Mouse (Mus musculus): ENCODE measurements around the gene Cpn2. TPM values are rescaled to one million over a fixed set of nuclear protein-coding genes. Genes with fewer than 3 reads are reported as not detected.
A peak's percentile ranks its signal among the peaks of the same experiment; 100 is the strongest.

Gene Cpn2
- polyA plus RNA-seq, 1 experiment = 0.54 TPM

DNA sequence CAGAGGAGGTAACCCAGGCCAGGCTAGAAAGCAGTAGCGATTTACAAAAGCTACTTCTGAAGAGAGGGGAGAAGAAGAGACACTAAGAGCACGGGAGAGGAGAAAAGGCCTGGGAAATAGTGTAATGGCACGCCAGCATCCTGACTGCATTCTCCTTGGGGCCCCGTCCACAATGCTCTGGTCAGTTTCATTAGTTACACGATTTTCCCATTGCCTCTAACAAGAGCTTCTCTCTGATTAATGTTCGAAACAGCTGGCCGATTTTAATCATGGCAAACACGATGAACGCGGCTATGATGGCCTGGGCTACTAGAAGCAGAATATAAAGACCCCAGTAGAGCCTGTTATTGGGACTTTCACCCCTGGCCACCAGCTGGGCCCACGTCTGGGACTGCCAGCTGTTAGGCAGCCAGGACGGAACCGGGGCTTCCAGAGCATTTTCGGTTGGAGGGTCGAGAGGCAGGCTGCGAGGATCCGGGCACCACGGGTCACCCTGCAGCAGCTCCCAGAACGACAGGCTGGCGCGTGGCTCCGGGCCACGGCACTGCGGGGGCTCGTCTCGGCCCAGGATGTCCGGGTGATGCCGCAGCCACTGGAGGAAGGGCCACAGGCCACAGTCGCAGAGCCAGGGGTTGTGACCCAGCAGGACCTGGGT lies 40.8 kb upstream of the Cpn2 start:
- Histone ChIP-seq H3K27ac (ENCODE audit: control insufficient read depth, insufficient read depth, low read length) (no peak overlapping the region), H3K4me1 (replicated peaks; ENCODE audit: control insufficient read depth, insufficient read depth, low read length) (peaks cover 15% of the 10 kb centered on the region), H3K27me3 (ENCODE audit: control insufficient read depth, insufficient read depth, low read length) (no peaks in the 10 kb centered on the region; the same call in 1 of the 2 replicates), H3K4me3 (ENCODE audit: control insufficient read depth, insufficient read depth, low read length) (peak overlapping the region; percentile 41), H3K36me3 (ENCODE audit: control insufficient read depth, insufficient read depth, low read length) (no peaks in the 10 kb centered on the region)
- 26% methylated on average over 29 of the region's 29 CpGs for WGBS
- DNase-seq = no peak
- TF ChIP-seq POLR2A (IDR thresholded peaks at IDR 0.05; ENCODE audit: control insufficient read depth, extremely low read depth, insufficient read depth, low read length, poor library complexity) (no peak), CTCF (IDR thresholded peaks at IDR 0.05; ENCODE audit: borderline replicate concordance, control insufficient read depth, extremely low read depth, insufficient read depth, low read length, poor library complexity) (no peak)

DNA sequence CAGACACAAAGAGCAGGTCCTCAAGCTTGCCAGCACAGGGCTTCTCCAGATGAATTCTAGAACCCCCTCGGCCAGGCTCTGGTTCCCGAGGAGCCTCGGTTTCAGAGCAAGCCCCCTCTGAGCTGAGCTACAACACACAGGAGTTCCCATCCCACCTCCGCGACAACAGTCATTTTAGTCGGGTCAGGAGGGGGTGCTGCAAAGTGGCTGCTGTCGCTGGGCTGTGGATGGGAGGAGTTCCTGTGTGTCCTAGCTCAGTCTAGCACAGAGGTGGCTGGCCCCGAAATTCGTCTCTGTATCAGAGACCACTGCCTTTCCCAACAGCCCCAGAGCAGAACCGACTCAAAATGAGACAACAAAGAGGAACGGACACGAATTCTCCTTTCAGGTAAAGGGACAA lies 40.0 kb upstream of the Cpn2 start:
- TF ChIP-seq CTCF (IDR thresholded peaks at IDR 0.05; ENCODE audit: borderline replicate concordance, control insufficient read depth, extremely low read depth, insufficient read depth, low read length, poor library complexity) = no peak
- no peak for TF ChIP-seq POLR2A (IDR thresholded peaks at IDR 0.05; ENCODE audit: control insufficient read depth, extremely low read depth, insufficient read depth, low read length, poor library complexity)
- DNase-seq = no peak
- Histone ChIP-seq H3K36me3 (ENCODE audit: control insufficient read depth, insufficient read depth, low read length) (no peaks in the 10 kb centered on the region), H3K4me1 (replicated peaks; ENCODE audit: control insufficient read depth, insufficient read depth, low read length) (peaks cover 15% of the 10 kb centered on the region), H3K27ac (ENCODE audit: control insufficient read depth, insufficient read depth, low read length) (no peak overlapping the region), H3K27me3 (ENCODE audit: control insufficient read depth, insufficient read depth, low read length) (no peaks in the 10 kb centered on the region; the same call in 1 of the 2 replicates), H3K4me3 (ENCODE audit: control insufficient read depth, insufficient read depth, low read length) (no peak overlapping the region)
- 71% methylated on average over 12 of the region's 12 CpGs for WGBS

DNA sequence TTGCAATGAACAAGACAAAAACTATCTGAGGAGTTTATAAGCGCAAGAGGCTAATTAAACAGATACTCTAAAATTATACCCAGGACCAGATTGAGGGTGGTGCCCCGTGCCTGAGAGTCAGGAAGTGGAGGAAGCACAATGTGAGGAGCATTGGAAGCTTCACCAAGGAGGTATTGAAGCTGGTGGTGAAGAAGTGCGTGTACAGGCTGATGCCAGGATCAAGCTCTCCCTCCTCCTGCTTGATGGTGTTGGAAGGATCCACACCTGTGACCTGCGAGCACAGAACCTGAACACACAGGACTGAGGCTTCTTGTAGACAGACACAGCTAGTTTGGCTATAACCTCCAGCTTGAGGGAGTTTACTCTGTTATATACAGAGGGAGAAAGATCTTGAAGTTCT lies 38.8 kb upstream of the Cpn2 start:
- Histone ChIP-seq H3K27ac (ENCODE audit: control insufficient read depth, insufficient read depth, low read length) (no peak overlapping the region), H3K4me3 (ENCODE audit: control insufficient read depth, insufficient read depth, low read length) (no peak overlapping the region), H3K4me1 (replicated peaks; ENCODE audit: control insufficient read depth, insufficient read depth, low read length) (peaks cover 15% of the 10 kb centered on the region), H3K27me3 (ENCODE audit: control insufficient read depth, insufficient read depth, low read length) (no peaks in the 10 kb centered on the region; the same call in 1 of the 2 replicates), H3K36me3 (ENCODE audit: control insufficient read depth, insufficient read depth, low read length) (no peaks in the 10 kb centered on the region)
- TF ChIP-seq CTCF (IDR thresholded peaks at IDR 0.05; ENCODE audit: borderline replicate concordance, control insufficient read depth, extremely low read depth, insufficient read depth, low read length, poor library complexity) (no peak), POLR2A (IDR thresholded peaks at IDR 0.05; ENCODE audit: control insufficient read depth, extremely low read depth, insufficient read depth, low read length, poor library complexity) (no peak)
- DNase-seq = no peak
- WGBS = 90% methylated on average over 4 of the region's 4 CpGs

DNA sequence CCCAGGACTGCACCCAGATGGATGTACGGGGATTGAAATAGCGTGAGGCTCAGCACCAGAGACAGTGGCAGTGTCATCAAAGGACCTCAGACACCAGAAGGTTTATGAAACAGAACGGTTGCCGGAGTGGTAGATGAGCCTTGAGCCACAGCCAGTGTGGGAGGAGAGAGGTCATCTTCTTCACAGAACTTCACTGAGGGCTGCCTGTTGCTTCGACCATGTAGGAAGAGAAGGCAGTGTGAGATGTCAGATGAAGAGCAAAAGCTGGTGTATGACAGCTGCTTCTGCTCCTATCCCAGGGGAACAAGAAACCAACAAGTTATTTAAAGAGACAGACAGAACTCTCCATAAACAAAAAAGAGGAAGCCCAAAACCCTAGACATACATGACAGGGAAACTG lies 36.9 kb upstream of the Cpn2 start:
- 72% methylated on average over 5 of the region's 5 CpGs for WGBS
- Histone ChIP-seq H3K36me3 (ENCODE audit: control insufficient read depth, insufficient read depth, low read length) (no peaks in the 10 kb centered on the region), H3K4me1 (replicated peaks; ENCODE audit: control insufficient read depth, insufficient read depth, low read length) (peaks cover 9% of the 10 kb centered on the region), H3K27me3 (ENCODE audit: control insufficient read depth, insufficient read depth, low read length) (no peaks in the 10 kb centered on the region; the same call in 1 of the 2 replicates), H3K27ac (ENCODE audit: control insufficient read depth, insufficient read depth, low read length) (no peak overlapping the region), H3K4me3 (ENCODE audit: control insufficient read depth, insufficient read depth, low read length) (no peak overlapping the region)
- no peak for DNase-seq
- TF ChIP-seq CTCF (IDR thresholded peaks at IDR 0.05; ENCODE audit: borderline replicate concordance, control insufficient read depth, extremely low read depth, insufficient read depth, low read length, poor library complexity) = no peak
- TF ChIP-seq POLR2A (IDR thresholded peaks at IDR 0.05; ENCODE audit: control insufficient read depth, extremely low read depth, insufficient read depth, low read length, poor library complexity) = no peak

DNA sequence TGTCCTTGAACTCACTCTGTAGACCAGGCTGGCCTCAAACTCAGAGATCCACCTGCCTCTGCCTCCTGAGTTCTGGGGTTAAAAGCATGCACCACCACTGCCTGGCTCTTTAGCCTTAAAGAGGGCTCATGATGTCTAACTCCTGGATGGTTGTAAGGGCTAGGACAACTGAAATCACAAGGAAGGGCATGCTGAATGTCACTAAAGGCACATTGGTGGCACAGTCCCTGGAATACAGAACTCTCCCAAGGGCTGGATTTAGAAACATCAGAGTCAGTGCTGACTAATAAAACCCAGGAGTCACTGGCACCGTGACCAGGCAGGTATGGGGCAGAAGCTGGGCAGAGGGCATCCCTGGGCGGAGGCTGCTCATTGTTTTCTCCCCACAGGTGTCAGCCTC lies 36.1 kb upstream of the Cpn2 start:
- 90% methylated on average over 2 of the region's 2 CpGs for WGBS
- TF ChIP-seq POLR2A (IDR thresholded peaks at IDR 0.05; ENCODE audit: control insufficient read depth, extremely low read depth, insufficient read depth, low read length, poor library complexity) = no peak
- no peaks in the 10 kb centered on the region; the same call in 1 of the 2 replicates for H3K27me3 ChIP-seq (ENCODE audit: control insufficient read depth, insufficient read depth, low read length)
- H3K4me1 ChIP-seq (replicated peaks; ENCODE audit: control insufficient read depth, insufficient read depth, low read length) = peaks cover 3% of the 10 kb centered on the region; the same call in 1 of the 2 replicates
- no peaks in the 10 kb centered on the region for H3K36me3 ChIP-seq (ENCODE audit: control insufficient read depth, insufficient read depth, low read length)
- no peak overlapping the region for H3K27ac ChIP-seq (ENCODE audit: control insufficient read depth, insufficient read depth, low read length)
- no peak for DNase-seq
- no peak overlapping the region for H3K4me3 ChIP-seq (ENCODE audit: control insufficient read depth, insufficient read depth, low read length)

DNA sequence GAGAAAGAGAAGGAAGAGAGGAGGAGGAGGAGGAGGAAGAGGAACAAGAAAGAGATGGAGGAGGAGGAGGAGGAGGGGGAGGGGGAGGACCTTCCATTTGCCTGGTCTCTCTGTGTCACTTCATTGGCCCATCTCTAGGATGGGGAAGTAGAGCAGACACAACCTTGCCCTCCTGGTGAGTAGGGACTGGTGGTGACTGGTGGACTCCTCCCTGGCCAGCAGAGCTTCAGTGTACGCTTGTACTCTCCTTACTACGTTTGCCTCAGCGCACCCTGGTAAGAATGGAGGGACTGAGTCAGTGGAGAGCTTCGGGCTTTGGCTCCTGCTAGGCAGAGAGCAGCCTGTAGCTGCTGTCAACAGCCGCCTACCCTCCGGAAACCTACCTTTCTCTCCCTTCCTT lies 35.4 kb upstream of the Cpn2 start:
- no peaks in the 10 kb centered on the region for H3K4me1 ChIP-seq (replicated peaks; ENCODE audit: control insufficient read depth, insufficient read depth, low read length)
- 89% methylated on average over 6 of the region's 6 CpGs for WGBS
- H3K27ac ChIP-seq (ENCODE audit: control insufficient read depth, insufficient read depth, low read length) = no peak overlapping the region
- H3K4me3 ChIP-seq (ENCODE audit: control insufficient read depth, insufficient read depth, low read length) = no peak overlapping the region
- no peaks in the 10 kb centered on the region for H3K36me3 ChIP-seq (ENCODE audit: control insufficient read depth, insufficient read depth, low read length)
- DNase-seq = no peak
- no peaks in the 10 kb centered on the region; the same call in 1 of the 2 replicates for H3K27me3 ChIP-seq (ENCODE audit: control insufficient read depth, insufficient read depth, low read length)
- TF ChIP-seq CTCF (IDR thresholded peaks at IDR 0.05; ENCODE audit: borderline replicate concordance, control insufficient read depth, extremely low read depth, insufficient read depth, low read length, poor library complexity) (no peak), POLR2A (IDR thresholded peaks at IDR 0.05; ENCODE audit: control insufficient read depth, extremely low read depth, insufficient read depth, low read length, poor library complexity) (no peak)
